Mouse (Mus musculus): ENCODE results near the gene Bcl9.

Bcl9 gene

DNA sequence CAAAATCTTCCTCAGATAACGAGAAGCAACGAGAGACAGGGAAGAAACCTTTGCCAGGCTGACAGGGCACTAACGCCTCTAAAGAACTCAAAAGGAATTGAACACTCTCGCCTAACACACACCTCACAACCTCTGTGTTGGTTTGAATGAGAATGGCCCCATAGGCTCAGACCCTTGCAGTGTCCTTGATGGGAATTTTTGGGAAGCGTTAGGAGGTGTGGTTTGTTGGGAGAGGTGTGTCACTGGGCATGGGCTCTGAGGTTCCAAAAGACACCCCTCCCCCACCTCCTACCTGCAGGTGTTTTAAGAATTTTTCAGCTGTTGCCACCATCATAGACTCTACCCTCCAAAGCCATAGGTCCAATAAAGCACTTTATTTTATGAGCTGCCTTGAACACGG, 118.8 kb downstream of the Bcl9 start:
- CTCF ChIA-PET: no interaction called here

DNA sequence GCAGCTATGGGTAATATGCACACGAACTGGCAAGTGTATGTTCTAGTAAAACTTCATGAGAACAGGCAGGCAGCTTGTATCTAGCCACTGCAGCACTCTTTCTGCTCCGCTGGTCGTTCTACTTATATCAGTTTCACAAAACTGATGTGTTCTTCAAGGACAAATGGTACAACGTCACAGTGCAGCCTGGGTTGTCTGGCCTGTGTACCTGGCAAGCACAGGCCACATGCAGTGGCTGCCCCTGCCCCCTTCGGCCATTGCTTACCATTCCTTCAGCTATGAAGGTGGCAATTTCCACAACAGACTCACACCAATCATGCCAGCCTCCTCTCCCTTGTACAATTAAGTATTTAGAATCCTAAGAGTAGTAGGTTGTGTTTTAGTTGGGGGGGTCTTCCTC, 125.1 kb downstream of the Bcl9 start:
- CTCF ChIA-PET: no interaction called here

DNA sequence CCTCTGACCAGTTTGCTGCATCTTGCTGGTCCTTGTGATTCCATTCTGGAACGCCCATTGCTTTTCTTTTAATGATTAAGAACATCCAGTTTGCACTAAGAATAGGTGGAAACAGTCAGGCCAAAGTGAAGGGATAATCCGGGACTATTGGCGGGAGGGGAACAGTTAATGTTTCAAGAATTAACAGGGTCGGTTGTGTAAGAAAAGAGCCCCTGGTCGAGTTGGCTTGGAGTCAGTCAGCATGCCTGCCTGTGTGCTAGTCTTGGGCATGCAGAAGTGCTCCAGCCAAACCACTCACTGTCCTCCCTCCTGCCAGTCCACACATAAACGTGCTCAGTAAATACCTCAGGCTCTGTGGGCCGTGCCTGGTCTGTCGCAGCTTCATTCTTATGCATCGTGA, 125.5 kb downstream of the Bcl9 start:
- CTCF ChIA-PET: no interaction called here

DNA sequence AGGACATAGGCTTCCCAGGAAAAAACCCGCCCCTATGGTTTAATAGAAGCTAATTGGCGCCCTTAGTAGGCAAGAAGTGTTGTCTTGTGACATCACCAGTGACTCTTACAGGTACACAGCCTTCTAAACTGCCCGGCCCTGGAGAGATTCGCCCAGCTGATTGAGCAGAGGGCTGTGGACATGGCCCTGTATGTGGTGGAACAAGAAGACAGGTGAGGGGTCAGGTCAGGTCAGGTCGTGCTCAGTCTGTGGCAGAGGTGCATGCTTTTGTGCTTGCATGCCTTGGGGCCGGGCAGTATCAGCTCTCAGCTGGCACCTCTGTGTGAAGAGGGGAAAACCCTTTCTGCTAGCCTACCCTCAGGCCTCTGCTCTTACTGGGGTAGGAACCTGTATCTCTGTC, 126.2 kb downstream of the Bcl9 start:
- CTCF ChIA-PET: interaction anchor here (0.6 kb wide), 2 partner anchors 11 to 13 kb away, joined by 3 to 14 read pairs; no protein-coding TSS in a partner anchor

DNA sequence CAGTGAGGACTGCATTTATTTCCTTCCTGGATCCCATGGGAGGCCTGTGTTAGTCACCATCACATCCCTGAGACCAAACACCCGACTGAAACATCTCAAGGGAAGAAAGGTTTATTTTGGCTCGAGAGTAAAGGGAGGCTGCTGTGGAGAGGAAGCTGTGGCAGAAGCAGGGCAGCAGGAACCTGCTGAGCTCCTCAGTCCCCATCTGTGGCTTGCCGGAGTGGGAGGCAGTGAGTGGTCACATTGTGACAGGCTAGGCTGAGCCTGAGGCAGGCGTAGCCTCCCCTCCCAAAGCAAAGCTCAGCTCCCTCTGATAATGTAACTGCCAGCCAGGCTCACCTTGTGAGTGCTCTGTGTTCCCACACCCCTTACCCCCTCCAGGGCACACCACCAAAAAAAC, 130.6 kb downstream of the Bcl9 start:
- CTCF ChIA-PET: no interaction called here

DNA sequence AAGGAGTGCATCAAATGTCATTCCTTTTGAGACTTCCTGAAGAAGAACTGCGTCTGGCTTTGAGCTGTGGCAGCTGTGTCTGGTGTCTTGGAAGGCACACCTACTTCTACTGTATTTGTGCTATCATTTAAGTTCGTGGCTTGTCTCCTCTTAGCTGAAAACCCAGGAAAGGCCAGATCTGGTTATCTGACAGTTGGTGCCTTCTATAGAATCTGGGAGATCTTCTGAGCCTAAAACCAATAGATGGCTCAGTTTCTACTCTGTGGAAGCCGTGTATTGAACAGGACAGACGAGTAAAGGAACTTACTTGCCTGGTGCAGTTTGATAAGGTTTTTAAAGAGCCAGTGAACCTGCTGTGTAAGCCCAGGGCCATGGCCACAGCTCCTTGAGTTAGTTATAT, 133.2 kb downstream of the Bcl9 start:
- CTCF ChIA-PET: no interaction called here

DNA sequence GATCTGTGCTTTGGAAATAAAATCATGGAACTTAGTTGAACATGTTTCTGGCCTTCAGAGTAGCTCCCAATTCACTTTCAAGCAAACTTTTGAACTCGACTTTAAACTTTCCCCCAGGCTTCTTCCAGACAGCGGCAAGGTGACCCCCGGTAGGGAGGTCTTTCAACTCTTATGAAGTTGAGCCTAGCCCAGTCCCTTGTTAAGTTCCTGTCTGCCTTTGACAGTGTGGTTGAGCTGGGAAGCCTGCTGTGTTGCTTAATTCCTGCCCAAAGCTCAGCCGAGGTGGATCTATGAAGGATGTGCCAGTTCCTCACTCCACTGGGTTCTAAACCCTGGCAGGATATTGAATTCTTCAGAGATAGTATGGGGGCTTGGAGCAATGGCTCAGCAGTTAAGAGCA, 135.9 kb downstream of the Bcl9 start:
- CTCF ChIA-PET: no interaction called here

DNA sequence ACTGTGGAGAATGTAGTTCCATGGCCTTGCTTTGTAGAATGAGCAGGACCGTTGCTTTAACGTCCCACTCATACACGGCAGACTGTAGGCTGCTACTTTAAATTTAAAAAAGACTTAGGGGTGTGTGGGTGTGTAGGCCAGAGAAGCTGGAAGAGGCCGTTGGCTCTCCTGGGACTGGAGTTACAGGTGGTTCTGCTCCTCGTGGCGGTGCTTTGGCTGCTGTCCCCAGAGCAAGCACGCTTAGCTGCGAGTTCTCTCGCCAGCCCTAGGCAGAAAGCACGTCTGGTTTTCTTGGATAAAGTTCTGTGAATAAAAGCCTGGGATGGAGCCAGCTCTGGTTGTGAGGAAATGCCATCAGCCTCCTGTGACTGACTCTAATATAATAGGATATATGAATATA, 136.8 kb downstream of the Bcl9 start:
- CTCF ChIA-PET: interaction anchor here (0.7 kb wide), 1 partner anchor 10 kb away, joined by 14 read pairs; no protein-coding TSS in a partner anchor

DNA sequence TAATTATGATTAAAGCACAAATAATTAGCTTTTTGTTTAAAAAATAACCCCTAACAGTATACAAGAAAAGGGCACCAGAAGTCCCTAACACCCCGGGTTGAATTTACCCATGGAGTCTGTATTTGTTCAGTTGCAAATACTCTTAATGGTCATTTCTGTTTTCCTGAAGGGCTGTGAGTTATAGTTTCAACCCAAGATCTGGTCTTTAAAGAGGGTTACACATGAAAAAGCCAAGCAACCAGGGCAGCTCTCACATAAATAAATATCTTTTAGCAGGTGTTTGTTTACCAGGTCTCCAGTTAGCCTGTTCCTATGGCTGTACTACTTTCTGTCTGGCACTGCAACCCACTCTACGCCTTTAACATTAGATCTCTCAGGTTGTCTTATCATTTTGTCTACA, 137.7 kb downstream of the Bcl9 start:
- CTCF ChIA-PET: no interaction called here

DNA sequence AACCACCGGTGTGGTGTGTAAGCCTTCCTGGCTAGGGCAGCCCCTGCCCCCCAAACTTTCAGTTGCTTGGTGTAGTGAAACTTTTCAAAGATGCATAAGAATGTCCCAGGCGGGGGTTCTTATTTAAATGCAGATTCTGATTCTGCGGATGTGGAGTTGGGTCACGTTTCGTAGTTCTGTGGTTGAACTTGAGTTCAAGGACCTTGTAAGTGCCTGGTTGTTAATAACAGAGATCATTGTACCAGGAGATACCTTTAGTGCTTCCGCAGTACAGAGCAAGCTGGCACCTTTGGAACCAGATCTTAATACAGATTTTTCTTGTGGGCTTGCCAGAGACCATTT, 138.2 kb downstream of the Bcl9 start:
- CTCF ChIA-PET: interaction anchor here (0.6 kb wide), 1 partner anchor 11 kb away, joined by 5 read pairs; no protein-coding TSS in a partner anchor

DNA sequence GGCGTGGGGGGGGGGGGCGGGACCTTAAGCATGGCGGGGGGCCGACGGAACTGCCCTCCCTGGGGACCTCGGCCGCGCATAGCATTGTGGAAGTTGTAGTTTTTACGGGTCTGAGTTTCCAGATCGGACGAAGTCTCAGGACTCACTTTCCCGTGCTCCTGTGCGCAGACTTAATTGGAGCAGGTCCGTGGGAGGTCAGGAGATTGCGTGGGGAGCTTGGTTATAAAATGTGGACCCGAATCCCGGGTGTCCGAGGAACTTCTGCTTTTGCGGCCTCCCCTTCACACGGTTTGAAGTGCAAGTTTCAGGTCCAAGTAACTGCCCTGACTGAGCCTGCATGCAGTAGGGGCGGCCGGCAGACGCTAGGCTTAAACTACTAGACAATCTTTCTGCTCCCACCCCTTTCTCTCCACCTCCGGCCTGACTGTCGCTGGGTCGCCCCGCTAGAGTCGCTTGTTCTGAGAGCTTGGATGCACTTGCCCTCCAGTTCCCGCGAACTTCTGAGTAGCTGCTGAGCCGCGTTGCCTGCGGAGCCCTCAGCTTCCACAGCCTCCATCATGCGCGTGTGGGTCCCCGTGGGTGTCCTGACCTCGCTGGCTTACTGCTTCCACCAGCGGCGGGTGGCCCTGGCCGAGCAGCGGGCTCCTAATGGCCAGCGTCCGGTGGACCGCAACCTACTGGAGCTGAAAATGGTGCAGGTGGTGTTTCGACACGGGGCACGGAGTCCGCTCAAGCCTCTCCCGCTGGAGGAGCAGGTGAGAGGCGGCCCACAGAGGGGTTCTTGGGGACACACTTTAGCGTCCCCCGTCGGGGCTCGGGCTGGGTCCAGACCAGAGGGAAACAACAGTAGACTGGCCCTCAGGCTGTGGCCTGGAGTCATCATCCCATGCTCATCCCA, 138.9 kb downstream of the Bcl9 start, which contains the start of gene Acp6:
Acp6 (plus strand) TSS at position 167 of the 898 bp plus-strand sequence.
- CTCF ChIA-PET: interaction anchor here (0.6 kb wide), 2 partner anchors 12 kb away, joined by 3 to 5 read pairs; no protein-coding TSS in a partner anchor

DNA sequence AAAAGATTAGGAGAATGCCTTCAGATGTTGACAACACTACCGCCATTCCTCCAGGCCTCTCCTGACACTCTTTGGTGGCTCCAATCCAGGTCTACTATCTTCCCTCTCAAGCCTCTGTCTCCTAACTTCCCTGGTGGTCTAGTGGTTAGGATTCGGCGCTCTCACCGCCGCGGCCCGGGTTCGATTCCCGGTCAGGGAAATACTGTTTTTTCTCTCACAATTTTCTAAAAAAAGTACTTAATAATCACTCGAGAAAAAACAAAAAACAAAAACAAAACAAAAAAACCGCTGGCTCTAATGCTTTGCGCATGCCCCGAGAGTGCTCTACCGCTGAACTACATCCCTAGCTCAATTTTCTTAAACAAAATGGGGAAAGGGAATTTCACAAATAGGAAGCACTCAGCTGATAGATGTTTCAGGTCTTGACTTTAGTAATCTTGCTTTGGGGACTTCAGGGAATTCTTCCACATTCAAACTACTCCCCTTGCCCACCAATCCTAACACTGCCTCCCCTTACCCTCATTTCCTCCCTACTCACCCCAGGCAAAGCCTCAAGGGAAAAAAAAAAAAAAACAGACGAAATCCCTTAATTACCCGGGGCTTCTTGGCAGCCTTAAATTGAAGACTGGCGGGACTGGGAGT, 139.6 kb downstream of the Bcl9 start:
- CTCF ChIA-PET: interaction anchor here (0.6 kb wide), 1 partner anchor 13 kb away, joined by 3 read pairs; no protein-coding TSS in a partner anchor

DNA sequence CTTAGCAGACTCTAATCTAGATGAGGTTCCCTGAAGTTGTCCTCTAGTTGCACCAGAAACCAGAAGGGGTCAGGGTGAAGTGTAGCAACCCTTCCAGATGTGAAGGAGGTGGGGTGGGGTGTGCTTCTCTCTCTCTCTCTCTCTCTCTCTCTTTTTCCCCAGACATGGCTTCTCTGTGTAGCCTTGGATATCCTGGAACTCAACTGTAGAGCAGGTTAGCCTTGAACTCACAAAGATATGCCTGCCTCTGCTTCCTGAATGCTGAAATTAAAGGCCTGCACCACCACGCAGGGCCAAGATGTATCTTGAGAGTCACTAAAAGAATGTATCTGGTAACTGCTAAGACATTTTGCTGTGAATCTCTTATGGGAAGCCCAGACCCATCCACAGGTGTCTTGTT, 140.4 kb downstream of the Bcl9 start:
- CTCF ChIA-PET: no interaction called here

DNA sequence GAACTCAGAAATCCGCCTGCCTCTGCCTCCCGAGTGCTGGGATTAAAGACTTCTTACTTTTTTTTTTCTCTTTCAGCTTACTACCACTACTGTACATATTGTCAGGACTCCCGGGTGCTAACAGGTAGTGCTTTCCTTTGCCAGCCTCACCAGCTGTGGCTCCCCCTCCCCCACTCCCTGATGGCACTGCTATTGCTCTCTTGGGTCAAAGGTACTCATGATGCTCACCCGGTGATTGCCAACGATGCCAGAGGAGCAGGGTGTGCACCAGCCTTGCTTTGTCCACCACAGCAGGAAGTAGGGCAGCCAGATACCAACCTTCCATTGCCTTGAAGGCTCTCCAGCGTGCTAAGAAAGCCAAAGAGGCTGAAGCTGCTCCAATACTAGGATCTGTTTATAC, 141.3 kb downstream of the Bcl9 start:
- CTCF ChIA-PET: no interaction called here

Data from spleen, embryonic (tissue).